Mouse (Mus musculus) testis, postnatal 14 days (tissue): ENCODE data around the gene Alg1.

Source experiments
- DNase-seq: peaks from one replicate; pipeline ENCODE4 v3.0.0; 2021; ENCODE audit warnings: low spot score

Alg1 gene

GRCm38 (mm10) chr16:5242355-5242754 lies 8.9 kb downstream of the Alg1 start:
- DNase-seq: no peak

- DNase-seq: no peak
These were observed 9.5 kb downstream of the Alg1 start for GRCm38 (mm10) chr16:5242882-5243281.

GRCm38 (mm10) chr16:5244411-5244810 lies 11.0 kb downstream of the Alg1 start:
- DNase-seq: peak; percentile 45

- no peak for DNase-seq
These were observed 17.5 kb downstream of the Alg1 start for GRCm38 (mm10) chr16:5250891-5251290.

- DNase-seq: no peak
These were observed 18.8 kb downstream of the Alg1 start for GRCm38 (mm10) chr16:5252260-5252659.

- peak; percentile 79 for DNase-seq
These were observed 21.1 kb downstream of the Alg1 start for GRCm38 (mm10) chr16:5254346-5255025.

GRCm38 (mm10) chr16:5255081-5255740 lies 21.8 kb downstream of the Alg1 start:
- no peak for DNase-seq

GRCm38 (mm10) chr16:5255779-5256496 lies 22.5 kb downstream of the Alg1 start, which contains the start of gene Eef2kmt:
Gene Eef2kmt, minus strand, starts transcription at chr16:5255983.
- DNase-seq: peak; percentile 98

- no peak for DNase-seq
These were observed 29.7 kb downstream of the Alg1 start for GRCm38 (mm10) chr16:5263156-5263555.

- DNase-seq: no peak
These were observed 30.5 kb downstream of the Alg1 start for GRCm38 (mm10) chr16:5263926-5264325.

- no peak for DNase-seq
These were observed 38.1 kb downstream of the Alg1 start for GRCm38 (mm10) chr16:5271411-5272035.

- no peak for DNase-seq
These were observed 39.0 kb downstream of the Alg1 start for GRCm38 (mm10) chr16:5272371-5272770.

- DNase-seq: no peak
These were observed 46.3 kb downstream of the Alg1 start for GRCm38 (mm10) chr16:5279571-5280222.

- DNase-seq: no peak
These were observed 49.3 kb downstream of the Alg1 start for GRCm38 (mm10) chr16:5282686-5283085.

- DNase-seq: no peak
These were observed 52.0 kb downstream of the Alg1 start for GRCm38 (mm10) chr16:5285376-5285775.
